Mouse (Mus musculus) skeletal muscle tissue, postnatal 0 days (tissue): ENCODE results near the gene G6pc3. TPM values are rescaled to one million over a fixed set of nuclear protein-coding genes. Genes with fewer than 3 reads are reported as not detected.

Experiments used
- microRNA-seq, 2 experiments: library from miRNA; unstranded; fragments of <30 nt; microRNA quantifications; one replicate each; pipeline ENCODE4; 2016
- polyA plus RNA-seq: library from polyadenylated mRNA; unstranded; fragments of >200 nt; fragmentation: Nextera tagmentation; extraction: Ambion mirVana; gene quantifications from 2 replicates; pipeline ENCODE4 v1.2.1, GENCODE M21; 2015

Gene G6pc3
- polyA plus RNA-seq = 13.2 and 16.3 TPM in 2 replicates

GRCm38 (mm10) chr11:102189461-102190436, at the start of gene G6pc3:
TSS of gene G6pc3 (plus strand) at chr11:102189620.

GRCm38 (mm10) chr11:102145471-102146001, 43.9 kb upstream of the G6pc3 start, which contains the start of gene Nags:
TSS of gene Nags (plus strand) at chr11:102145513.

GRCm38 (mm10) chr11:102156039-102156785, 33.2 kb upstream of the G6pc3 start, which contains the start of gene Tmem101:
TSS of gene Tmem101 (minus strand) at chr11:102156404.

GRCm38 (mm10) chr11:102184646-102185495, 4.5 kb upstream of the G6pc3 start, which contains the start of gene Lsm12:
TSS of gene Lsm12 (minus strand) at chr11:102185296.

GRCm38 (mm10) chr11:102230006-102230741, 40.8 kb downstream of the G6pc3 start, which contains the start of gene Hdac5:
TSS of gene Hdac5 (minus strand) at chr11:102230166.

Small RNAs within 50 kb of the gene (microRNA-seq; reads per million reads assigned to microRNA genes)
- 0.21 to 0.41 reads per million in 2 experiments for gene Mir8101

Other genes with a start within 250 kb of the G6pc3 start
- 0.09 TPM in 1 of 2 replicates, not detected in the other for gene Sost, start 222.6 kb upstream of the G6pc3 start, polyA plus RNA-seq
- gene Cfap97d1, start 205.3 kb upstream of the G6pc3 start, polyA plus RNA-seq = not detected in 2 replicates
- gene Dusp3, start 202.6 kb upstream of the G6pc3 start, polyA plus RNA-seq = 88.1 and 96.2 TPM in 2 replicates
- 19.7 and 22.6 TPM in 2 replicates for gene Mpp3, start 161.2 kb upstream of the G6pc3 start, polyA plus RNA-seq
- gene Cd300lg, start 148.1 kb upstream of the G6pc3 start, polyA plus RNA-seq = 13.1 and 19.0 TPM in 2 replicates
- 0.85 and 0.99 TPM in 2 replicates for gene Mpp2, start 101.1 kb upstream of the G6pc3 start, polyA plus RNA-seq
- gene Ppy, start 88.3 kb upstream of the G6pc3 start, polyA plus RNA-seq = not detected in 2 replicates
- gene Pyy, start 81.8 kb upstream of the G6pc3 start, polyA plus RNA-seq = not detected in 2 replicates
- gene Nags, start 44.1 kb upstream of the G6pc3 start, polyA plus RNA-seq = not detected in 2 replicates
- 17.9 and 19.3 TPM in 2 replicates for gene Tmem101, start 33.2 kb upstream of the G6pc3 start, polyA plus RNA-seq
- 91.9 and 96.3 TPM in 2 replicates for gene Lsm12, start 4.3 kb upstream of the G6pc3 start, polyA plus RNA-seq
- gene Hdac5, start 40.5 kb downstream of the G6pc3 start, polyA plus RNA-seq = 51.9 and 58.9 TPM in 2 replicates
- gene BC030867, start 59.3 kb downstream of the G6pc3 start, polyA plus RNA-seq = 1.8 and 2.6 TPM in 2 replicates
- gene Asb16, start 79.1 kb downstream of the G6pc3 start, polyA plus RNA-seq = 1.6 and 2.5 TPM in 2 replicates
- gene Tmub2, start 95.3 kb downstream of the G6pc3 start, polyA plus RNA-seq = 26.3 and 27.0 TPM in 2 replicates
- gene Atxn7l3, start 107.0 kb downstream of the G6pc3 start, polyA plus RNA-seq = 5.4 and 6.3 TPM in 2 replicates
- gene Ubtf, start 130.1 kb downstream of the G6pc3 start, polyA plus RNA-seq = 40.6 and 45.3 TPM in 2 replicates
- 1.1 TPM in 2 replicates for gene Slc4a1, start 176.6 kb downstream of the G6pc3 start, polyA plus RNA-seq
- 1.3 TPM in 2 replicates for gene Rundc3a, start 203.8 kb downstream of the G6pc3 start, polyA plus RNA-seq
- 102 and 117 TPM in 2 replicates for gene Slc25a39, start 218.3 kb downstream of the G6pc3 start, polyA plus RNA-seq
- gene Grn, start 240.7 kb downstream of the G6pc3 start, polyA plus RNA-seq = 149 and 170 TPM in 2 replicates